Mouse (Mus musculus) ES-Bruce4 (cell line): ENCODE results near the gene Hipk2.

ENCODE experiments used
- CTCF ChIP-seq: IDR thresholded peaks from one replicate; pipeline ENCODE4 v1.8.1; 2011; ENCODE audit warnings: low read depth, low read length
- EP300 ChIP-seq: IDR thresholded peaks from 2 replicates; pipeline ENCODE4 v1.6.1; 2011; ENCODE audit warnings: low read depth, low read length; ENCODE audit not compliant: insufficient read depth

DNA sequence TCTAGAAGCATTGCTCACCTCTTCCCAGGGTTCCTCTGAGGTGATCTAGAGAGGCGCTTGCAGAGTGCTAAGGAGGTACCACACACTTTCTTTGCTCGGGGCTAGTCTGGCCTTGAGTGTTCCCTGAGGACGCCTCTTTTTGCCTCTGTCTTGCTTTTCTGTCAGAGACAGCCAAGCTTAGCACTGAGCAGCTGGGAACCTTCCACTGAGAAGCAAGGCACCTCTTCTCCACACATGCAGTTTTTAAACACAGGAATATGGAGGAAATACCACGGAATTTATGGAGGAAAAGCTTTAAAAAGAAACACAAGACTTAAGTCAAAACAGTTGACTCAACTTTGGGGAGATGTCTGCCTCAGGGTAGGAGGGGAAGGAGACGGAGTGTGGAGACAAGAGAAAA is 39.8 kb upstream of the Hipk2 start:
- no peak for TF ChIP-seq CTCF
- no peak for TF ChIP-seq EP300
